ENCODE assay signal across 8 mouse cellular contexts in genomic region chr10:41888365-41888941, GRCm38 (mm10).
A peak's percentile ranks its signal among the peaks of the same experiment; 100 is the strongest.
DNase-seq lines count a peak whose midpoint lies in the region; ATAC-seq and TF ChIP-seq lines count a peak whose summit lies in the region.

No protein-coding gene starts in this region.

- TF ChIP-seq CTCF in hindbrain, postnatal 0 days (IDR thresholded peaks at IDR 0.05; ENCODE audit: low read depth), result peak; percentile 70

- peaks cover 13% of the 10 kb centered on the region for H3K4me1 ChIP-seq in embryonic facial prominence, embryonic 13.5 days
- H3K4me1 ChIP-seq in hindbrain, postnatal 0 days (ENCODE audit: insufficient read depth, low read length), result no peaks in the 10 kb centered on the region

- peak overlapping the region; percentile 83 for H3K4me2 ChIP-seq in embryonic facial prominence, embryonic 13.5 days
- H3K4me2 ChIP-seq in hindbrain, postnatal 0 days (ENCODE audit: low read depth, low read length), result peak overlapping the region; percentile 77

- H3K36me3 ChIP-seq in embryonic facial prominence, embryonic 13.5 days, result no peaks in the 10 kb centered on the region
- no peaks in the 10 kb centered on the region for H3K36me3 ChIP-seq in hindbrain, postnatal 0 days (ENCODE audit: insufficient read depth, low read length)

- WGBS in embryonic facial prominence, embryonic 13.5 days, result 47% methylated on average over 4 of the region's 4 CpGs
- 34% methylated on average over 4 of the region's 4 CpGs for WGBS in hindbrain, postnatal 0 days

- no peak overlapping the region for H3K27ac ChIP-seq in embryonic facial prominence, embryonic 13.5 days
- 0 out of 2 replicates have a peak overlapping the region, but pooled peaks have one; percentile 97 for H3K27ac ChIP-seq in hindbrain, postnatal 0 days

- no peaks in the 10 kb centered on the region for H3K9me3 ChIP-seq in embryonic facial prominence, embryonic 13.5 days
- H3K9me3 ChIP-seq in hindbrain, postnatal 0 days (ENCODE audit: low read length), result no peaks in the 10 kb centered on the region

- ATAC-seq in cerebellum, adult (ENCODE audit: insufficient number of reproducible peaks, low FRiP score, low TSS enrichment), result 0 out of 2 replicates have a peak, but pooled peaks have one; percentile 51
- ATAC-seq in embryonic facial prominence, embryonic 13.5 days (ENCODE audit: insufficient number of reproducible peaks, insufficient read depth, low FRiP score, low TSS enrichment, low read depth), result no peak
- no peak for ATAC-seq in hindbrain, postnatal 0 days
- ATAC-seq in megakaryocyte, adult 5-6 weeks (ENCODE audit: poor library complexity, severe bottlenecking), result peak; percentile 34; the same call in 1 of the 2 replicates

- H3K27me3 ChIP-seq in embryonic facial prominence, embryonic 13.5 days, result no peaks in the 10 kb centered on the region
- no peaks in the 10 kb centered on the region for H3K27me3 ChIP-seq in hindbrain, postnatal 0 days (ENCODE audit: insufficient read depth, low read length)

- DNase-seq in cerebellum, adult 11-12 months, result no peak
- peak; percentile 85 for DNase-seq in 416B (ENCODE audit: low read depth)
- peak; percentile 68 for DNase-seq in hindbrain, postnatal 0 days (ENCODE audit: low spot score)
- DNase-seq in urinary bladder, postnatal 25 days (ENCODE audit: low spot score), result no peak
- DNase-seq in kidney, postnatal 10 days, result no peak

- no peak overlapping the region for H3K9ac ChIP-seq in embryonic facial prominence, embryonic 13.5 days
- H3K9ac ChIP-seq in hindbrain, postnatal 0 days (replicated peaks; ENCODE audit: low read length), result no peak overlapping the region

- H3K4me3 ChIP-seq in embryonic facial prominence, embryonic 13.5 days, result peak overlapping the region; percentile 86; the same call in 1 of the 2 replicates
- peak overlapping the region; percentile 85 for H3K4me3 ChIP-seq in hindbrain, postnatal 0 days (ENCODE audit: low read length)

Comparison
In these comparisons a context has a peak if more than half of its experiments do, and no peak if none do; other contexts are left out.
1. ATAC-seq: peak in cerebellum, adult (single experiment) and megakaryocyte, adult 5-6 weeks (single experiment); none in embryonic facial prominence, embryonic 13.5 days (single experiment) and hindbrain, postnatal 0 days (single experiment).
2. DNase-seq: peak in 416B (single experiment) and hindbrain, postnatal 0 days (single experiment); none in cerebellum, adult 11-12 months (single experiment), urinary bladder, postnatal 25 days (single experiment) and kidney, postnatal 10 days (single experiment).